Mouse (Mus musculus): ENCODE results near the gene Dpp6. TPM values are rescaled to one million over a fixed set of nuclear protein-coding genes. Genes with fewer than 3 reads are reported as not detected.

Dpp6 gene
- polyA plus RNA-seq, 1 experiment from 2014 or later = 22.8 TPM

- Histone ChIP-seq H3K9me3 (no peaks in the 10 kb centered on the region), H3K4me3 (no peak overlapping the region), H3K9ac (no peak overlapping the region), H3K36me3 (no peaks in the 10 kb centered on the region), H3K27me3 (replicated peaks) (no peaks in the 10 kb centered on the region), H3K4me2 (replicated peaks) (no peak overlapping the region), H3K4me1 (no peaks in the 10 kb centered on the region), H3K27ac (no peak overlapping the region)
- 66% methylated on average over 1 of the region's 1 CpGs for WGBS
- ATAC-seq (ENCODE audit: low FRiP score, low read depth) = no peak
Observed at GRCm38 (mm10) chr5:27081275-27081674, 264.3 kb downstream of the Dpp6 start.

GRCm38 (mm10) chr5:27083762-27084161 is 266.8 kb downstream of the Dpp6 start:
- WGBS = 83% methylated on average over 4 of the region's 4 CpGs
- Histone ChIP-seq H3K27ac (no peak overlapping the region), H3K4me1 (no peaks in the 10 kb centered on the region), H3K36me3 (no peaks in the 10 kb centered on the region), H3K4me3 (no peak overlapping the region), H3K4me2 (replicated peaks) (no peak overlapping the region), H3K9me3 (no peaks in the 10 kb centered on the region), H3K27me3 (replicated peaks) (no peaks in the 10 kb centered on the region), H3K9ac (no peak overlapping the region)
- ATAC-seq (ENCODE audit: low FRiP score, low read depth) = no peak

DNA sequence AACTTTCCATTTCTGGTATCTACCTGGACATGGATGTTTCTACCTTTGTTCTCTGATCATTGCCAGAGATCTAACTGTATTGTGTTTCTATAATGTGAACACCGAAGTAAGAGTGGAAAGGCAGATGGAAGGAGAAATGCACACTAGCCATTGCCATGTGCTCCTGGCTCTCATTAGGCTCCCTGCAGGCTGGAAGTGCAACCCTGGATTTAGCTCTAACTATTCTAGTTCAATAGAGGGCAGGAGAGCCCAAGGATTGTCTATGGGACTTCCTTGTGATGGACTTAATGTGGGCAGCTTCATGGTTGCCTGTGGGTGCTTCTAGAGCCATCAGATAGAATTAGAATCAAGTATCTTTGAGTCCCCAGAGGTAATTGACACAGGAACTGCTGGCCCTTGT is 291.2 kb downstream of the Dpp6 start:
- Histone ChIP-seq H3K4me1 (no peaks in the 10 kb centered on the region), H3K27ac (no peak overlapping the region), H3K4me2 (replicated peaks) (no peak overlapping the region), H3K9me3 (no peaks in the 10 kb centered on the region), H3K27me3 (replicated peaks) (no peaks in the 10 kb centered on the region), H3K36me3 (no peaks in the 10 kb centered on the region), H3K4me3 (no peak overlapping the region), H3K9ac (no peak overlapping the region)
- no peak for ATAC-seq (ENCODE audit: low FRiP score, low read depth)
- 98% methylated on average over 1 of the region's 1 CpGs for WGBS

DNA sequence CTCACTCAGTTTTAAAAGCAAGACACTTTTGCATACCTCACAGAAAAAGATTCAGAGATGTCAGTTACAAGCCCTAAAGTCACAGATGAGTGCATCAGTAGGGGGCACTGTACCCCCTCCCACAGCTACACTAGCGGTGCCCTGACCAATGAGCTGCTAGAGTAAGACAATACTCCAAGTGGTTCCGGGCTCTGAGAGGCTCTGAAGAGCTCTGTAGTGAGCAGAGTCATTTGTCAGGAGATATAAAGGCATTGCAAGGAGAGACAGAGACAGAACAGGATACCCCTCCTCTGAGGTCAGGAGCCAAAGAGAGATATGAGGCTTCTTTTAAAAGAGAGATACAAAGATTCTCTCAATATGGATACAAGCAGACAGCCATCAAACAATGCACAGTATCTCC is 305.5 kb downstream of the Dpp6 start:
- no peak overlapping the region for H3K4me2 ChIP-seq (replicated peaks)
- no peaks in the 10 kb centered on the region for H3K36me3 ChIP-seq
- H3K9ac ChIP-seq = no peak overlapping the region
- no peak overlapping the region for H3K27ac ChIP-seq
- no peaks in the 10 kb centered on the region for H3K4me1 ChIP-seq
- no peak overlapping the region for H3K4me3 ChIP-seq
- ATAC-seq (ENCODE audit: low FRiP score, low read depth) = no peak
- H3K9me3 ChIP-seq = no peaks in the 10 kb centered on the region
- H3K27me3 ChIP-seq (replicated peaks) = no peaks in the 10 kb centered on the region
- WGBS = 35% methylated on average over 2 of the region's 2 CpGs

GRCm38 (mm10) chr5:27122944-27123343 is 305.9 kb downstream of the Dpp6 start:
- Histone ChIP-seq H3K9ac (no peak overlapping the region), H3K4me1 (no peaks in the 10 kb centered on the region), H3K27ac (no peak overlapping the region), H3K4me2 (replicated peaks) (no peak overlapping the region), H3K4me3 (no peak overlapping the region), H3K36me3 (no peaks in the 10 kb centered on the region), H3K27me3 (replicated peaks) (no peaks in the 10 kb centered on the region), H3K9me3 (no peaks in the 10 kb centered on the region)
- ATAC-seq (ENCODE audit: low FRiP score, low read depth) = no peak
- 92% methylated on average over 2 of the region's 2 CpGs for WGBS

DNA sequence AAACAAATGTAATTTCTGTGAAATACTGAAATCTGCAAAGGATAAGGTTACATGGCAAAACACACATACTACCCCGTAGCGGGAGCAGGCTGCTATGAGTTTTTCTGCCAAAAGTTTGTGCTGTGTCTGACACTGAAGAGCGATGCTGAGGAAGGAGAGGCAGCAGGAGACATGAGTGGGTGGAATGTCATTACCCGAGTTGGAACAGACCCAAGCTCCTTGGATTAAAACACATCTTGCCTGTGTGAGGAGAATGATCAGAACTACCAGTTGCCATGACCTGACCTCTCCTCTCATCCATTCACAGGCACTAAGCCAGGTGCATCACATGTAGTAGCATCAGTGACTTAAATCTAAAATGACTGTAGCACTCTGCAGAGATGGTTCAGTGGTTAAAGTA is 309.0 kb downstream of the Dpp6 start:
- Histone ChIP-seq H3K9ac (no peak overlapping the region), H3K9me3 (no peaks in the 10 kb centered on the region), H3K4me1 (no peaks in the 10 kb centered on the region), H3K4me3 (no peak overlapping the region), H3K27ac (no peak overlapping the region), H3K27me3 (replicated peaks) (no peaks in the 10 kb centered on the region), H3K36me3 (no peaks in the 10 kb centered on the region), H3K4me2 (replicated peaks) (no peak overlapping the region)
- ATAC-seq (ENCODE audit: low FRiP score, low read depth) = no peak
- 87% methylated on average over 4 of the region's 4 CpGs for WGBS

GRCm38 (mm10) chr5:27133196-27133595 is 316.2 kb downstream of the Dpp6 start:
- no peak overlapping the region for H3K4me2 ChIP-seq (replicated peaks)
- H3K36me3 ChIP-seq = no peaks in the 10 kb centered on the region
- H3K4me3 ChIP-seq = no peak overlapping the region
- H3K27me3 ChIP-seq (replicated peaks) = no peaks in the 10 kb centered on the region
- 73% methylated on average over 3 of the region's 3 CpGs for WGBS
- no peaks in the 10 kb centered on the region for H3K4me1 ChIP-seq
- H3K9ac ChIP-seq = no peak overlapping the region
- H3K27ac ChIP-seq = no peak overlapping the region
- no peaks in the 10 kb centered on the region for H3K9me3 ChIP-seq
- ATAC-seq (ENCODE audit: low FRiP score, low read depth) = no peak

GRCm38 (mm10) chr5:27134436-27135005 is 317.5 kb downstream of the Dpp6 start:
- Histone ChIP-seq H3K36me3 (no peaks in the 10 kb centered on the region), H3K4me3 (no peak overlapping the region), H3K27me3 (replicated peaks) (no peaks in the 10 kb centered on the region), H3K4me2 (replicated peaks) (no peak overlapping the region), H3K27ac (no peak overlapping the region), H3K9me3 (no peaks in the 10 kb centered on the region), H3K4me1 (no peaks in the 10 kb centered on the region), H3K9ac (no peak overlapping the region)
- ATAC-seq (ENCODE audit: low FRiP score, low read depth) = no peak
- WGBS = 86% methylated on average over 2 of the region's 2 CpGs

- Histone ChIP-seq H3K27ac (no peak overlapping the region), H3K27me3 (replicated peaks) (no peaks in the 10 kb centered on the region), H3K9ac (no peak overlapping the region), H3K4me1 (no peaks in the 10 kb centered on the region), H3K4me3 (no peak overlapping the region), H3K9me3 (no peaks in the 10 kb centered on the region), H3K4me2 (replicated peaks) (no peak overlapping the region), H3K36me3 (no peaks in the 10 kb centered on the region)
- ATAC-seq (ENCODE audit: low FRiP score, low read depth) = no peak
- whole genome bisulfite sequencing = 79% methylated on average over 6 of the region's 6 CpGs
Observed at GRCm38 (mm10) chr5:27147397-27147945, 330.5 kb downstream of the Dpp6 start.

- WGBS = 84% methylated on average over 1 of the region's 1 CpGs
- no peaks in the 10 kb centered on the region for H3K9me3 ChIP-seq
- ATAC-seq (ENCODE audit: low FRiP score, low read depth) = no peak
Observed at GRCm38 (mm10) chr5:27151017-27151416, 334.0 kb downstream of the Dpp6 start.

GRCm38 (mm10) chr5:27155671-27156070 is 338.7 kb downstream of the Dpp6 start:
- H3K4me3 ChIP-seq = no peak overlapping the region
- no peak for ATAC-seq (ENCODE audit: low FRiP score, low read depth)
- H3K4me1 ChIP-seq = no peaks in the 10 kb centered on the region
- no peaks in the 10 kb centered on the region for H3K36me3 ChIP-seq
- H3K27me3 ChIP-seq (replicated peaks) = no peaks in the 10 kb centered on the region
- WGBS = 78% methylated on average over 3 of the region's 3 CpGs
- no peak overlapping the region for H3K9ac ChIP-seq
- H3K9me3 ChIP-seq = no peaks in the 10 kb centered on the region
- H3K27ac ChIP-seq = no peak overlapping the region
- no peak overlapping the region for H3K4me2 ChIP-seq (replicated peaks)

More at GRCm38 (mm10) chr5:27151017-27151416, 334.0 kb downstream of the Dpp6 start:
- Histone ChIP-seq H3K4me2 (replicated peaks) (no peak overlapping the region), H3K27ac (no peak overlapping the region), H3K27me3 (replicated peaks) (no peaks in the 10 kb centered on the region), H3K4me3 (no peak overlapping the region), H3K4me1 (no peaks in the 10 kb centered on the region), H3K36me3 (no peaks in the 10 kb centered on the region), H3K9ac (no peak overlapping the region)

DNA sequence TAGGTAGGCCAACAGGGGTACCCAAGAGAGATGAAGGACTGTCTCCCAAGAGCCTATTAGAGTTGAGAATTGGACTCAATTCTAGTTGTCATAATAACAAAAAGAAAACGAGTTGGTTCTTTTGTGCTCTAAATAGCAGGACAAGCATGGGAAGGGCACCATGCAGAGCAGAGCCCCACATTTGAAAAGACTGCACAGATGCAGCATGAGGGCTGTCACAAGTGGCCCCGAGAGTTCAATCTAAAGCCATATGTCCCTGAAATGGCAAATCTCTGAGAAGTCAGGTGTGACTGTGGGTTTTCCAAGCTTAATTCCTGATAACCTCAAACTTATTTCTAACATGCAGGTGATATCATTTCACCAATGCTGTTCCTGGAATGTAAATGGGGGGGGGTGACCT is 339.4 kb downstream of the Dpp6 start:
- Histone ChIP-seq H3K36me3 (no peaks in the 10 kb centered on the region), H3K4me2 (replicated peaks) (no peak overlapping the region), H3K9ac (no peak overlapping the region), H3K4me3 (no peak overlapping the region), H3K9me3 (no peaks in the 10 kb centered on the region), H3K27ac (no peak overlapping the region), H3K4me1 (no peaks in the 10 kb centered on the region), H3K27me3 (replicated peaks) (no peaks in the 10 kb centered on the region)
- WGBS = 50% methylated on average over 2 of the region's 2 CpGs
- no peak for ATAC-seq (ENCODE audit: low FRiP score, low read depth)

- Histone ChIP-seq H3K4me2 (replicated peaks) (no peak overlapping the region), H3K27me3 (replicated peaks) (no peaks in the 10 kb centered on the region), H3K9me3 (no peaks in the 10 kb centered on the region), H3K4me3 (no peak overlapping the region), H3K4me1 (no peaks in the 10 kb centered on the region), H3K9ac (no peak overlapping the region), H3K27ac (no peak overlapping the region), H3K36me3 (no peaks in the 10 kb centered on the region)
- ATAC-seq (ENCODE audit: low FRiP score, low read depth) = no peak
- 75% methylated on average over 11 of the region's 11 CpGs for WGBS
Observed at GRCm38 (mm10) chr5:27161122-27161645, 344.2 kb downstream of the Dpp6 start.

Measured in neural tube, embryonic 12.5 days (tissue).